Mouse (Mus musculus): ENCODE results near the gene Trub1. TPM values are rescaled to one million over a fixed set of nuclear protein-coding genes. Genes with fewer than 3 reads are reported as not detected.

Trub1 gene
- total and polyA plus RNA-seq, 2 experiments from 2014 or later = 7.7 to 7.9 TPM

DNA sequence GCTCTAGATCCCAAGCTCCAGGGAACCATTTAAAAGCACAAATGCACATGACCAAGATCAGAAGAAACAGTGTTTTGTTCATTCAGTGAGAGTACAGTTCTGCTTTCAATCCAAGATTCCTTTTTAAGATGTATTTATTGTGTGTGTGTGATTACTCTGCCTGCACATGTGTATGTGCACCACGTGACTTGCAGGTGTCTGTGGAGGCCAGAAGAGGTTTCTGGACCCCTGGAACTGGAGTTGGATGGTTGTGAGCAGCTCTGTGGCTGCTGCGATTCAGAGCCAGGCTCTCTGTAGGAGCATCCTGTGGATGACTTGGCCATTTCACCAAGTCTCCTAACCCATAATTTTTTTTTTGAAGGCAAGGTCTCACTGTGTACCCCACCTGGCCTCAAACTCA lies 73.0 kb downstream of the Trub1 start:
- TF ChIP-seq CTCF (IDR thresholded peaks at IDR 0.05; ENCODE audit: low read depth) (no peak), EP300 (IDR thresholded peaks at IDR 0.05; ENCODE audit: low read depth) (no peak)
- no peaks in the 10 kb centered on the region for H3K4me1 ChIP-seq (ENCODE audit: control insufficient read depth, insufficient read depth)
- ATAC-seq (ENCODE audit: insufficient read depth, low read depth) (no peak), DNase-seq (ENCODE audit: low spot score) (no peak)
- no peak overlapping the region for H3K9ac ChIP-seq (replicated peaks; ENCODE audit: low read depth, low read length)
- no peaks in the 10 kb centered on the region for H3K27me3 ChIP-seq (ENCODE audit: control insufficient read depth, insufficient read depth, low read length)
- no peaks in the 10 kb centered on the region for H3K9me3 ChIP-seq (replicated peaks; ENCODE audit: control insufficient read depth, low read length)
- no peaks in the 10 kb centered on the region for H3K36me3 ChIP-seq (replicated peaks; ENCODE audit: control insufficient read depth, insufficient read depth, low read length)
- no peak overlapping the region for H3K4me3 ChIP-seq (ENCODE audit: low read depth, low read length)
- WGBS = 73% methylated on average over 2 of the region's 2 CpGs
- H3K4me2 ChIP-seq (ENCODE audit: low read depth, low read length) = no peak overlapping the region
- H3K27ac ChIP-seq (ENCODE audit: low read depth) = no peak overlapping the region

DNA sequence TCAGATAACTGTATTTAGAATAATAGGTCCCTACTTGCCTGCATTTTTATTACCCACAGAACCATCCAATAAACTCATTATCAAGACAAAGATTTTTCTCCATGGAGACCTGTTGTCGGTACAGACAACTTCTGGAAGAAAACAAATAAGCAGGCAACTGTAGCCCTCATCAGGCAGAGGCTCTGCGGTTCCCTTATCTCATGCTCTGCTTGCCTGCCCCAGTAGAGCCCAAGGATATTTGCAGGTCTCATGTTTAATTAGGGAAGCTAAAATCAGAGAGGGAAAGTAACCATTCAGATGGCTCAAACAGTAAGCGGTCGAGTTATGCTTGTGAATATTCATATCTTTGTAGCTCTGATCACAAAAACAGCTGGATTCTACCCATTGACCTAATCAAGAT lies 77.5 kb downstream of the Trub1 start:
- H3K4me2 ChIP-seq (ENCODE audit: low read depth, low read length) = no peak overlapping the region
- 73% methylated on average over 4 of the region's 4 CpGs for WGBS
- H3K27me3 ChIP-seq (ENCODE audit: control insufficient read depth, insufficient read depth, low read length) = no peaks in the 10 kb centered on the region
- ATAC-seq (ENCODE audit: insufficient read depth, low read depth) (no peak), DNase-seq (ENCODE audit: low spot score) (no peak)
- H3K36me3 ChIP-seq (replicated peaks; ENCODE audit: control insufficient read depth, insufficient read depth, low read length) = no peaks in the 10 kb centered on the region
- H3K9me3 ChIP-seq (replicated peaks; ENCODE audit: control insufficient read depth, low read length) = peaks cover 5% of the 10 kb centered on the region; the same call in 1 of the 2 replicates
- H3K9ac ChIP-seq (replicated peaks; ENCODE audit: low read depth, low read length) = no peak overlapping the region
- no peaks in the 10 kb centered on the region for H3K4me1 ChIP-seq (ENCODE audit: control insufficient read depth, insufficient read depth)
- no peak for TF ChIP-seq EP300 (IDR thresholded peaks at IDR 0.05; ENCODE audit: low read depth)
- H3K4me3 ChIP-seq (ENCODE audit: low read depth, low read length) = no peak overlapping the region
- no peak overlapping the region for H3K27ac ChIP-seq (ENCODE audit: low read depth)

DNA sequence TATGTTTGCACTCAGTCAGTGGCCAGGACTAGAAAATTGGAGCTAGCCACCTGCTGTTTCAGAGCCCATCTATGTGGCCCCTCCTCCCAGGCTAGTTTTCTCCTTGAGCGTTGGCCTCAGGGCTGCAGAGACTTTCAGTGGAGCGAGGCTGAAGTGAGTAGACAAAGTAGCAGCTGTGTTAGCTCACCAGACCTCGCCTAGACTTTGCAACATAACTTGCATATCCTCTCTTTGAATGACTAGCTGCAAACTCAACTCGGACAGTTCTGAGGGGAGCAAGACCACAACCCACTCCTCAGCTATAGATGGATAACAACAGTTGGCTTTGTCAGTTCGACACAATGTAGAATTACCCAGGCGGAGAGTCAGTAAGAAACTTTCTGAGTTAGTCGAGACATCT lies 81.5 kb downstream of the Trub1 start:
- 71% methylated on average over 7 of the region's 7 CpGs for WGBS
- H3K9me3 ChIP-seq (replicated peaks; ENCODE audit: control insufficient read depth, low read length) = peaks cover 5% of the 10 kb centered on the region; the same call in 1 of the 2 replicates

DNA sequence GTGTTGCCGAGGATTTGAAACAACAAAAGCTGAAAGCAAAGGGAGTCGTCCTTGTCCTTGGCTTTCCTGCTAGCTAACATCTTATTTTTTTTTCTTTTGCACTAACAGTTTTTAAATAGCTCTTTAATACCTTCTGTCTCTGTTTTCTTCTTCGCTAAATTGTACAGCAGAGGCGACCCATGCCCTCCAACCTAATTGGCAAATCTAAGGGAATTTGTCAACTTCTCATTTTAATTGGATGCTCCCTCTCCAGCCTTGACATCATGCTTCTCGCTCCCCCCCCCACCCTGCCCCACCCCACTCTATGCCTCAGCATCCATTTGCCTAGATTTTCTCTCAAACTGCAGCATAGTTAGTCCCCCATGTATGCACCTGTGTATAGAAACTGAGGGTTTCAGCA lies 83.8 kb downstream of the Trub1 start:
- WGBS = 69% methylated on average over 5 of the region's 5 CpGs
- ATAC-seq (ENCODE audit: insufficient read depth, low read depth) = no peak

More for the DNA sequence above, 81.5 kb downstream of the Trub1 start:
- Histone ChIP-seq H3K27me3 (ENCODE audit: control insufficient read depth, insufficient read depth, low read length) (no peaks in the 10 kb centered on the region), H3K4me2 (ENCODE audit: low read depth, low read length) (no peak overlapping the region), H3K4me1 (ENCODE audit: control insufficient read depth, insufficient read depth) (no peaks in the 10 kb centered on the region), H3K9ac (replicated peaks; ENCODE audit: low read depth, low read length) (no peak overlapping the region), H3K36me3 (replicated peaks; ENCODE audit: control insufficient read depth, insufficient read depth, low read length) (no peaks in the 10 kb centered on the region), H3K4me3 (ENCODE audit: low read depth, low read length) (no peak overlapping the region), H3K27ac (ENCODE audit: low read depth) (no peak overlapping the region)
- TF ChIP-seq EP300 (IDR thresholded peaks at IDR 0.05; ENCODE audit: low read depth) = no peak
- DNase-seq (ENCODE audit: low spot score) (no peak), ATAC-seq (ENCODE audit: insufficient read depth, low read depth) (no peak)

DNA sequence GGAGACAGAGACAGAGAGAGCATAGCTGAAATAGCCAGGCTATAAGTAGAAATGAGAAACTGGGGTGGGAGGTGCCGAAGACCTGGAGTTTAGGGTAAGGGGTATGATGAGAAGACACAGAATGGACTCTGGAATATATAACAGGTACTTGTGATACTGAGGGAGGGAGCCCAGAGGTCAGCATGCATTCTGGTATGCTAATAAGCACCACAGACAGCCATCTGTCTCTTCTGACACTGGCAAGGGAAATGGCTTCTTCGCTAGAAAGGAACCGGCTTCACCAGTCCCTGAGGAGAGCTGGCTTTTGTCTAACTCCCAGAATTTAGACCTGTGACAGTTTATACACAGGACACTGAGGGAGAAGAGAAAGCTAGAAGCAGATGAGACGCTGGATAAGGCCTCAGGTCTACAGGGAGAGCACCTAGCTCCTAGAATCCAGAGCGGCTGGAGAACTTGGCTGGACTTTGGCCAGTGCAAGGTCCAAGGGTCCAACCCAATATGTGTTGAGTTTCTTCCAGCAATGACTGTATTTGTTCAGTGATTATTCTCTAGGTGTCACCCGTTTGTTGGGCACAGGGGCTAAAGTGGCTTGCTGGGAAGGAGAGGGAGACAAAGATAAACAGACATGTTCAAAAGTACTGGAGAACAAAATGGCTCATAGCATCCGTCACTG lies 84.9 kb downstream of the Trub1 start:
- ATAC-seq (ENCODE audit: insufficient read depth, low read depth) (no peak), DNase-seq (ENCODE audit: low spot score) (no peak)
- H3K36me3 ChIP-seq (replicated peaks; ENCODE audit: control insufficient read depth, insufficient read depth, low read length) = no peaks in the 10 kb centered on the region
- H3K27ac ChIP-seq (ENCODE audit: low read depth) = no peak overlapping the region
- H3K4me1 ChIP-seq (ENCODE audit: control insufficient read depth, insufficient read depth) = no peaks in the 10 kb centered on the region
- H3K4me2 ChIP-seq (ENCODE audit: low read depth, low read length) = no peak overlapping the region
- peaks cover 5% of the 10 kb centered on the region; the same call in 1 of the 2 replicates for H3K9me3 ChIP-seq (replicated peaks; ENCODE audit: control insufficient read depth, low read length)
- TF ChIP-seq CTCF (IDR thresholded peaks at IDR 0.05; ENCODE audit: low read depth) (no peak), EP300 (IDR thresholded peaks at IDR 0.05; ENCODE audit: low read depth) (no peak)
- no peak overlapping the region for H3K4me3 ChIP-seq (ENCODE audit: low read depth, low read length)
- H3K27me3 ChIP-seq (ENCODE audit: control insufficient read depth, insufficient read depth, low read length) = no peaks in the 10 kb centered on the region
- H3K9ac ChIP-seq (replicated peaks; ENCODE audit: low read depth, low read length) = no peak overlapping the region
- 75% methylated on average over 7 of the region's 7 CpGs for WGBS

More for the DNA sequence above, 83.8 kb downstream of the Trub1 start:
- Histone ChIP-seq H3K4me1 (ENCODE audit: control insufficient read depth, insufficient read depth) (no peaks in the 10 kb centered on the region), H3K4me2 (ENCODE audit: low read depth, low read length) (no peak overlapping the region), H3K4me3 (ENCODE audit: low read depth, low read length) (no peak overlapping the region), H3K36me3 (replicated peaks; ENCODE audit: control insufficient read depth, insufficient read depth, low read length) (no peaks in the 10 kb centered on the region), H3K27ac (ENCODE audit: low read depth) (no peak overlapping the region), H3K27me3 (ENCODE audit: control insufficient read depth, insufficient read depth, low read length) (no peaks in the 10 kb centered on the region), H3K9me3 (replicated peaks; ENCODE audit: control insufficient read depth, low read length) (peaks cover 5% of the 10 kb centered on the region; the same call in 1 of the 2 replicates), H3K9ac (replicated peaks; ENCODE audit: low read depth, low read length) (no peak overlapping the region)
- no peak for DNase-seq (ENCODE audit: low spot score)
- TF ChIP-seq EP300 (IDR thresholded peaks at IDR 0.05; ENCODE audit: low read depth) = no peak
- TF ChIP-seq CTCF (IDR thresholded peaks at IDR 0.05; ENCODE audit: low read depth) = no peak

DNA sequence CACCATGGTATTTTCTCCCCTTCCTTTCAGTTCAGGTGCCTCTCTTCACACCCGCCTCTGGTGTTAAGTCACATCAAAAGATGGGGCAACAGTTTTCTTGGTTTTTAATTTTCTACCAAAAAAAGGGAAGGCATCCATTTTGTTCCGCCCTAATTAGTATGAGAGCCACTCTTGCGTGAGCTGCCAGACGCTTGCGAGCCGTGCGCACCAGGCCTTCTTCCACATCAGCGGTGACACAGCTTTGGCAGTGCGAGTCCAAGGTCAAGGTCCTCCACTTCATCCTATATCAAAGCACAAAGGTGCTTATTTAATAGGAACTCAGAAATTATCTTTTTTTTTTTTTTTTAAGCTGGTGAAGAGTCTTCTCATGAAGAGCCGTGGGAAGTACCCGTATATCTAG lies 87.4 kb downstream of the Trub1 start:
- H3K4me3 ChIP-seq (ENCODE audit: low read depth, low read length) = no peak overlapping the region
- no peak for TF ChIP-seq CTCF (IDR thresholded peaks at IDR 0.05; ENCODE audit: low read depth)
- no peak for TF ChIP-seq EP300 (IDR thresholded peaks at IDR 0.05; ENCODE audit: low read depth)
- DNase-seq (ENCODE audit: low spot score) (no peak), ATAC-seq (ENCODE audit: insufficient read depth, low read depth) (no peak)
- H3K9ac ChIP-seq (replicated peaks; ENCODE audit: low read depth, low read length) = no peak overlapping the region
- H3K27ac ChIP-seq (ENCODE audit: low read depth) = no peak overlapping the region
- 91% methylated on average over 11 of the region's 11 CpGs for WGBS
- no peak overlapping the region for H3K4me2 ChIP-seq (ENCODE audit: low read depth, low read length)
- no peaks in the 10 kb centered on the region for H3K36me3 ChIP-seq (replicated peaks; ENCODE audit: control insufficient read depth, insufficient read depth, low read length)
- H3K4me1 ChIP-seq (ENCODE audit: control insufficient read depth, insufficient read depth) = no peaks in the 10 kb centered on the region
- H3K9me3 ChIP-seq (replicated peaks; ENCODE audit: control insufficient read depth, low read length) = no peaks in the 10 kb centered on the region
- H3K27me3 ChIP-seq (ENCODE audit: control insufficient read depth, insufficient read depth, low read length) = no peaks in the 10 kb centered on the region

Other genes starting within 250 kb of the Trub1 start
- 169 and 235 TPM in 2 replicates for gene Ablim1, start 138.0 kb upstream of the Trub1 start, total RNA-seq (2014; rRNA removed; ENCODE audit: low replicate concordance)
- 82.6 and 106 TPM in 2 replicates for gene Ablim1, start 138.0 kb upstream of the Trub1 start, polyA plus RNA-seq (2015; fragmentation: Nextera tagmentation; extraction: Ambion mirVana)
- 12.6 and 16.3 TPM in 2 replicates for gene Fam160b1, start 92.2 kb upstream of the Trub1 start, total RNA-seq (2014; rRNA removed; ENCODE audit: low replicate concordance)
- 7.0 and 7.8 TPM in 2 replicates for gene Fam160b1, start 92.2 kb upstream of the Trub1 start, polyA plus RNA-seq (2015; fragmentation: Nextera tagmentation; extraction: Ambion mirVana)
- gene Atrnl1, start 158.1 kb downstream of the Trub1 start, total RNA-seq (2014; rRNA removed; ENCODE audit: low replicate concordance) = 16.9 and 21.2 TPM in 2 replicates
- 1.4 and 1.7 TPM in 2 replicates for gene Atrnl1, start 158.1 kb downstream of the Trub1 start, polyA plus RNA-seq (2015; fragmentation: Nextera tagmentation; extraction: Ambion mirVana)